Mouse (Mus musculus) gonadal fat pad, adult 2 months (tissue): ENCODE measurements around the gene Ttc19. TPM values are rescaled to one million over a fixed set of nuclear protein-coding genes. Genes with fewer than 3 reads are reported as not detected.

ENCODE experiments used
- polyA plus RNA-seq: library from polyadenylated mRNA; depleted of rRNA; stranded (reverse); fragments of >200 nt; gene quantifications from 2 replicates; pipeline ENCODE4 v1.2.3, GENCODE M21; 2012; rRNA removed

The Ttc19 gene
- polyA plus RNA-seq, 1 experiment = 9.4 TPM

Other genes starting within 250 kb of the Ttc19 start
- 2.0 and 4.3 TPM in 2 replicates for gene Adora2b, start 32.5 kb upstream of the Ttc19 start, polyA plus RNA-seq
- gene Zswim7, start 98 bp upstream of the Ttc19 start, polyA plus RNA-seq = 12.4 and 13.9 TPM in 2 replicates
- 8.5 and 10.0 TPM in 2 replicates for gene Pigl, start 177.0 kb downstream of the Ttc19 start, polyA plus RNA-seq
- 96.8 and 110 TPM in 2 replicates for gene Ncor1, start 177.1 kb downstream of the Ttc19 start, polyA plus RNA-seq